Mouse (Mus musculus): ENCODE results near the gene Bhmt2. TPM values are rescaled to one million over a fixed set of nuclear protein-coding genes. Genes with fewer than 3 reads are reported as not detected.

Gene Bhmt2
- polyA plus RNA-seq, 1 experiment from 2014 or later = 0.11 TPM

DNA sequence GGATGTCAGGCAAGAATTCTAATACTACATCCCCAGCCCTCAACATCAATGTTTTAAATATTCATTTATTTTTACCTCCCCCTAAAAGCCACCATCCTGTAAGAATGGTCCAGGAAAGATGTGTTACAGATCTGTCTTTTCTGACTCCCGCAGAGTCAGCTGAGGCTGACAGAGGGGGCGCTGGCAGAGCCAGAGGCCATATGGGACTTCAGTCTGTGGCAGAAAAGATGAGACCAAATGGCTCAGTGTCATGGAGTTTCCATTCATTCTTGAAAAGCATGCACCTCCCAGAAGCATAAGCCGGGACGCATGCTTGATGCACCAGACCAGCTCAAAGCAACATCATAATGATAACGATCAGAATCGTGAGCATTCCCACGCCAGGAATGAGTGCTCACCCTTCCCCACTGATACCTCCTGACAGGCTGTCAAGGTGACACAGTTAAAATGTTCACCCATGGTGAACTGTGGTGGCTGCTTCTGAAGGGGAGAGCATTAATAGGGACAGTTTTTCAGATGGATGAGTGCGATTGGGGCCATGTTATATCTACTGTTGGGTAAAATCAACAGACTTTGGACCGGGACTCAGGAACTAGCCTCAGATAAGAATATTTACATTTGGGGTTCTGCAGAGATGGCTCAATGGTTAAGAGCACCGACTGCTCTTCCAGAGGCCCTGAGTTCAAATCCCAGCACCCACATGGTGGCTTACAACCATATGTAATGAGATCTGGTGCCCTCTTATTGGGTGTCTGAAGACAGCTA, 43.0 kb downstream of the Bhmt2 start:
- Histone ChIP-seq H3K27me3 (replicated peaks; ENCODE audit: control insufficient read depth, insufficient read depth, low read length) (no peaks in the 10 kb centered on the region), H3K9ac (ENCODE audit: low read depth, low read length) (no peak overlapping the region), H3K9me3 (ENCODE audit: control insufficient read depth, low read length) (no peaks in the 10 kb centered on the region), H3K4me3 (ENCODE audit: low read length) (no peak overlapping the region), H3K27ac (ENCODE audit: low read depth, low read length) (no peak overlapping the region), H3K4me2 (ENCODE audit: low read length) (no peak overlapping the region), H3K36me3 (ENCODE audit: control insufficient read depth, insufficient read depth, low read length) (no peaks in the 10 kb centered on the region), H3K4me1 (ENCODE audit: control insufficient read depth, insufficient read depth, low read depth, low read length) (no peaks in the 10 kb centered on the region)
- no peak for ATAC-seq
- 78% methylated on average over 10 of the region's 10 CpGs for WGBS

DNA sequence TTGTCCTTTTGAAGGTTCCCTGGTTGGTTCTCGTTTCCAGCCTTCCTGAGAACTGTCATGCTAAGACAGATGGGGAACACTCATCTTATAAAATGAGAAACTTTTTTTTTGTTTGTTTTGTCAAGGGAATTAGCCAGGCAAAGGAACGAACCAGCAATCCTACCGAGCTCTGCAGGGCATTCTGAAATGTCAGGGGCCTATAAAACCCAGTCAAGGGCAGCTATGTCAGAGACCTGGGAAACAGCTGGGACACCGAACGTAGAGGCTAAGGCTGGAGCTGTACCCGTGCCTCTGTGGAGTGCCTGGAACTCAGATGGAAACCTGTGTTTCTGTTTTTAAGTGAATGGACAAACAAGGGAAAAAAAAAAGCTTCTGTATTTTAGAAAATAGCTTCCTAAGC, 45.2 kb downstream of the Bhmt2 start:
- H3K36me3 ChIP-seq (ENCODE audit: control insufficient read depth, insufficient read depth, low read length) = no peaks in the 10 kb centered on the region
- no peaks in the 10 kb centered on the region for H3K9me3 ChIP-seq (ENCODE audit: control insufficient read depth, low read length)
- no peak for ATAC-seq
- H3K27me3 ChIP-seq (replicated peaks; ENCODE audit: control insufficient read depth, insufficient read depth, low read length) = no peaks in the 10 kb centered on the region
- no peak overlapping the region for H3K4me3 ChIP-seq (ENCODE audit: low read length)
- H3K4me2 ChIP-seq (ENCODE audit: low read length) = no peak overlapping the region
- no peak overlapping the region for H3K9ac ChIP-seq (ENCODE audit: low read depth, low read length)
- H3K4me1 ChIP-seq (ENCODE audit: control insufficient read depth, insufficient read depth, low read depth, low read length) = no peaks in the 10 kb centered on the region
- no peak overlapping the region for H3K27ac ChIP-seq (ENCODE audit: low read depth, low read length)
- WGBS = 18% methylated on average over 6 of the region's 6 CpGs

DNA sequence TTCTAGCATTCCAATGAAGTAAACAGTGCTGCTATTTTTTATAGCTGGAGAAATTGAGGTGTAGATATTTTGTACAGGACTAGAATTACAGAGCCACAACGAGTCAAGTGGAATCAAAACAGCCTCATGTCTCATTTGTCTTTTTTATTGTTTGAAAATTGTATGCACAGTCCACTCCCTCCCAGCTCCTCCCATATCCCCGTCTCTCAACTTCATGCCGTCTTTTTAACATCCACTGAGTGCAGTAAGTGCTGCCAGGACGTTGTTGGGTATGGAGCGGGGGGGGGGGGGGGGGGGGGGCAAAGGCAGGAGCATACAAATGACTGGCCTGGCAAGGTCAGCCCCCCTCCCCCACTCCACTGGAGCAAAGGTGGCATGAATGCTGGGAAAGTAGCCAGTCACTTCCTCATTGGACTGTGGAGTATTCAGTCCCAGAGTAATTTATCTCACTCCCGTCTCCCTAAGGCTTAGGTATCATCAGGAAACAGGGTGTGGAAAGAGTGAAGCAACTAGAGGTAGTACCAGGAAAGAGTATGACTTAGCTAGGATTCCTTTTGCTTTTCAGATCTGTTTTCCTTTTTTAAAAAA, 59.6 kb downstream of the Bhmt2 start:
- no peak for ATAC-seq
- WGBS = 38% methylated on average over 6 of the region's 6 CpGs
- H3K4me1 ChIP-seq (ENCODE audit: control insufficient read depth, insufficient read depth, low read depth, low read length) = no peaks in the 10 kb centered on the region

DNA sequence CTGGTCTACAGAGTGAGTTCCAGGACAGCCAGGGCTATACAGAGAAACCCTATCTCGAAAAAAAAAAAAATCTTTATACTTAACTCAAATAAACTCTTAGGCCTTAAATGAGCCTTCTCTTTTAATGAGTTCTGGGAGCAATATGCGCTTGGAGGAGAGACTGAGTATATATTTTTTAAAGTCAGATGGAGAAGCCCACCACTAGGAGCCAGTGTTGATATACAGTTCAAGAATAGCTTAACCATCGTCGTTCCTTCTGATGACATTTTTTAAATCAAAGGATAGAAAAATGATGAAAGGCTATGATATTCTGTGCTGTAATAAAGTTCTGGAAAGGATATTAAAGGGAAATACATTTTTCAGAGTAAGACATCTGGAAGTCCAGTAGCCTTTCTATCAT, 60.3 kb downstream of the Bhmt2 start:
- H3K4me1 ChIP-seq (ENCODE audit: control insufficient read depth, insufficient read depth, low read depth, low read length) = no peaks in the 10 kb centered on the region
- no peaks in the 10 kb centered on the region for H3K36me3 ChIP-seq (ENCODE audit: control insufficient read depth, insufficient read depth, low read length)
- H3K4me3 ChIP-seq (ENCODE audit: low read length) = no peak overlapping the region
- H3K4me2 ChIP-seq (ENCODE audit: low read length) = no peak overlapping the region
- WGBS = 66% methylated on average over 4 of the region's 4 CpGs
- no peaks in the 10 kb centered on the region for H3K9me3 ChIP-seq (ENCODE audit: control insufficient read depth, low read length)
- no peak for ATAC-seq
- H3K9ac ChIP-seq (ENCODE audit: low read depth, low read length) = no peak overlapping the region
- no peak overlapping the region for H3K27ac ChIP-seq (ENCODE audit: low read depth, low read length)
- H3K27me3 ChIP-seq (replicated peaks; ENCODE audit: control insufficient read depth, insufficient read depth, low read length) = no peaks in the 10 kb centered on the region

More for the DNA sequence above, 59.6 kb downstream of the Bhmt2 start:
- H3K27me3 ChIP-seq (replicated peaks; ENCODE audit: control insufficient read depth, insufficient read depth, low read length) = no peaks in the 10 kb centered on the region
- no peaks in the 10 kb centered on the region for H3K9me3 ChIP-seq (ENCODE audit: control insufficient read depth, low read length)
- no peak overlapping the region for H3K27ac ChIP-seq (ENCODE audit: low read depth, low read length)
- no peak overlapping the region for H3K4me2 ChIP-seq (ENCODE audit: low read length)
- H3K9ac ChIP-seq (ENCODE audit: low read depth, low read length) = no peak overlapping the region
- H3K36me3 ChIP-seq (ENCODE audit: control insufficient read depth, insufficient read depth, low read length) = no peaks in the 10 kb centered on the region
- no peak overlapping the region for H3K4me3 ChIP-seq (ENCODE audit: low read length)

DNA sequence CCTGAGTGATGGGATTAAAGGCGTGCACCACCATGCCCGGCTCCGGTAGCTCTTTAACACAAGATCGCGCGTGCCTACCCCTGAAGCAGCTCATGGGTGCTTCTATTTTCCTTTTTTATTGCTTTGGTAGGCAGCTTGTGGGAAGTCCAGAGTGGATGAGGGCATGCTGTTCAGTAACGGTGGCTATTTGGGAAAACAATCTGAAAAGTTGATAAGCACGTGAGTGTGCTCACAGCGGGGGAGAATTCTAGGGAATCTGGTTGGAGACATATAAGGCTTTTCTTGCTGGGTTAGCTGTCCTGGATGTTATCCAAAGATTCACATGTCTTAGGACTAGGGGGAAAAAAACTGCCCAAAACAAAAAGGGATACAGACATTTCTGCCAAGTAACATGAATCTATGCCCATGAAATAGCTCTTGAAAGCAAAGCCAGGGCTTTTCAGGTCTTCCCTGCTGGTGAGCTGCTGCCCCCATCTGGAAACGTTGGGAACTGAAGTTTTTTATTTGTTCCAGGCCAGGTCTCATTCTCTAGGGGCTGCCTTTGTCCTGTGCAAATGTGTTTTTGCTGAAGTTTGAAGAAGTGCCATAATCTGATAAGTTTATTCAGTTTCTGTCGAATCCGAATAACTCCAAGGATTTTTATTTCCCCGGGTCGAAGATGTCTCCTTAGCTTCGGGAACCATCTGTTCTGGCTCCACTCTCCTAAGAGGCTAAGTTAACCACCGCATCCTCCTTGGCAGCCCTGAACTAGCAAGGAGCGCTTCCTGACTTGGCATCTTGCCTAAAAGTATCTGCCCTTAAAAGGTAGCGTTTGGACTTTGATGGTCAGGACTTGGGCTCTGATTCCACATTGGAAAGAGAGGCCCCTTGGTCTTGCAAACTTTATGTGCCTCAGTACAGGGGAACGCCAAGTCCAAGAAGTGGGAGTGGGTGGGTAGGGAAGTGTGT, 61.2 kb downstream of the Bhmt2 start:
- Histone ChIP-seq H3K4me2 (ENCODE audit: low read length) (no peak overlapping the region), H3K9ac (ENCODE audit: low read depth, low read length) (no peak overlapping the region), H3K4me3 (ENCODE audit: low read length) (no peak overlapping the region), H3K9me3 (ENCODE audit: control insufficient read depth, low read length) (no peaks in the 10 kb centered on the region), H3K27ac (ENCODE audit: low read depth, low read length) (no peak overlapping the region), H3K36me3 (ENCODE audit: control insufficient read depth, insufficient read depth, low read length) (no peaks in the 10 kb centered on the region), H3K27me3 (replicated peaks; ENCODE audit: control insufficient read depth, insufficient read depth, low read length) (no peaks in the 10 kb centered on the region), H3K4me1 (ENCODE audit: control insufficient read depth, insufficient read depth, low read depth, low read length) (no peaks in the 10 kb centered on the region)
- WGBS = 57% methylated on average over 19 of the region's 19 CpGs
- peak; percentile 75 for ATAC-seq

DNA sequence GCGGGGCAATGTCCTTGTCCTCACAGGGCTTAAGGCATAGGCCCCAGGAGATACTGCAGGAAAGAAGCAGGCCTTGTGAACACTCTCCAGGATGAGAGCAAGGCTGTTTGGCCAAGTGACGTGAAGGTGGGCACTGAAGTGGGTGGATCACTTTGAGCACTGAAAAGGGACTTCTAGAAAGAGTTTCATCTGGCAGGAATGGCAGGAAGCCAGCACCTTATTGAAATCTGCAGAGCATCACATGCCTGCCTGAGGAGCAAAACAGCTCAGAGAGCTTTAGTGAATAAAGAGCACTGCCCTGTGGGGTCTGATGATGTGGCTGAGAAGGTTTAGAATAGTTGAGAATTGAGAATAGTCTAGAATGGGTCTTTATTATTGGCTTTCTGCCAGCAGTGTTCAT, 65.6 kb downstream of the Bhmt2 start:
- ATAC-seq = no peak
- Histone ChIP-seq H3K4me1 (ENCODE audit: control insufficient read depth, insufficient read depth, low read depth, low read length) (no peaks in the 10 kb centered on the region), H3K27me3 (replicated peaks; ENCODE audit: control insufficient read depth, insufficient read depth, low read length) (no peaks in the 10 kb centered on the region), H3K4me2 (ENCODE audit: low read length) (no peak overlapping the region), H3K9me3 (ENCODE audit: control insufficient read depth, low read length) (no peaks in the 10 kb centered on the region), H3K4me3 (ENCODE audit: low read length) (no peak overlapping the region), H3K27ac (ENCODE audit: low read depth, low read length) (no peak overlapping the region), H3K9ac (ENCODE audit: low read depth, low read length) (no peak overlapping the region), H3K36me3 (ENCODE audit: control insufficient read depth, insufficient read depth, low read length) (no peaks in the 10 kb centered on the region)
- WGBS = 86% methylated on average over 2 of the region's 2 CpGs

DNA sequence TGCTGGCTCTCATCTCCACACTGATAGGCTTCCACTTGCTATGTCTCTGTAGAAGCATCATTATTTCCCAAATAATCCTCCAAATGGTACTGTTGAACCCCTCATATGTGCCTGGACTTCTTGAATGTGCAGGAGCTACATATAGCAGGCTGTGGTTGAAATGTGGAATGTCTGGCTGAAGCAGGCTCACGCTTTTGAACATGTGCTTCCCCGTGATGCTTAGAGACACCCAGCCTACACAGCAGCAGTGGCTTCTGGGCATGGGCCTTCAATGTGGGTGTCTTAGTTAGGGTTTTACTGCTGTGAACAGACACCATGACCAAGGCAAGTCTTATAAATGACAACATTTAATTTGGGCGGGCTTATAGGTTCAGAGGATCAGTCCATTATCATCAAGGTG, 66.4 kb downstream of the Bhmt2 start:
- ATAC-seq = no peak
- no peak overlapping the region for H3K27ac ChIP-seq (ENCODE audit: low read depth, low read length)
- no peak overlapping the region for H3K4me2 ChIP-seq (ENCODE audit: low read length)
- H3K9me3 ChIP-seq (ENCODE audit: control insufficient read depth, low read length) = no peaks in the 10 kb centered on the region
- no peak overlapping the region for H3K4me3 ChIP-seq (ENCODE audit: low read length)
- 98% methylated on average over 3 of the region's 3 CpGs for WGBS
- H3K9ac ChIP-seq (ENCODE audit: low read depth, low read length) = no peak overlapping the region
- H3K27me3 ChIP-seq (replicated peaks; ENCODE audit: control insufficient read depth, insufficient read depth, low read length) = no peaks in the 10 kb centered on the region
- no peaks in the 10 kb centered on the region for H3K36me3 ChIP-seq (ENCODE audit: control insufficient read depth, insufficient read depth, low read length)
- no peaks in the 10 kb centered on the region for H3K4me1 ChIP-seq (ENCODE audit: control insufficient read depth, insufficient read depth, low read depth, low read length)

DNA sequence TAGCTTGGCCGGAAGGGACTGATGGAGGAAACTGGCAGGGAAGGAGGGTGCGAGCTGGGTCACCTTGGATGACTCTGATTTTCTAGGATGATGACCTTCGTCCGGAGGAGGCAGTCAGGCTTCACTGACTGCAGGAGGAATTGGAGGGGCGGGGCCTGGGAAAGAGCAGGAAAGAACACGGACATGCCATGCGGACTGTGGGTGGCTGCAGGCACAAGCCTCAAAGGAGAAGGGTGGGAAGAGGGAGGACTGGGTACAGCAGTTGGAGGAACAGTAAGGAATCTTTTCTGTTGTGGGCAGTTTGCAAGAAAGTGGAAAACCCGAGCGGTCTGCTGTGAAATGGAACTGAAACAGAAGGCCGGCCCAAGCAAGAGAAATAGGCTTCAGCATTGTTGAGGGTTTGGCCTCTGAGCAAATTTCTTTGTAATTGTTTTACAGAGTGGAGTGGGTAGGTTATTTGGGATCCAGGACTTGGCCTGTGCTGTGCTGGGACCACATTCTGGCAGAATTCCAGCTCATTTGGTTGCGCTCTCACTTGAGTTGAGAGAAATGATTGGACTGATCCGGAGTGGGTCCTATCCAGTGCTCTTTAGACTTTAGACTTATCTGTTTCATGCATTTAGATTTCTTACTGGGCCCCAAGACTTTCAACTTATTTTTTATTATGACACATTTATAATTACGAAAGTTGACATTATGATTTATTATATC, 67.1 kb downstream of the Bhmt2 start:
- no peak overlapping the region for H3K9ac ChIP-seq (ENCODE audit: low read depth, low read length)
- no peak overlapping the region for H3K4me2 ChIP-seq (ENCODE audit: low read length)
- 72% methylated on average over 13 of the region's 13 CpGs for WGBS

More for the DNA sequence above, 67.1 kb downstream of the Bhmt2 start:
- H3K4me1 ChIP-seq (ENCODE audit: control insufficient read depth, insufficient read depth, low read depth, low read length) = no peaks in the 10 kb centered on the region
- no peaks in the 10 kb centered on the region for H3K36me3 ChIP-seq (ENCODE audit: control insufficient read depth, insufficient read depth, low read length)
- H3K27me3 ChIP-seq (replicated peaks; ENCODE audit: control insufficient read depth, insufficient read depth, low read length) = no peaks in the 10 kb centered on the region
- no peak overlapping the region for H3K4me3 ChIP-seq (ENCODE audit: low read length)
- ATAC-seq = no peak
- H3K9me3 ChIP-seq (ENCODE audit: control insufficient read depth, low read length) = no peaks in the 10 kb centered on the region
- H3K27ac ChIP-seq (ENCODE audit: low read depth, low read length) = no peak overlapping the region
